Mouse (Mus musculus) embryo, embryonic 9.5 days (tissue): ENCODE data around the gene Ebf1.
A peak's percentile ranks its signal among the peaks of the same experiment; 100 is the strongest.

Experiments used
- DNase-seq: peaks from one replicate; pipeline ENCODE4 v3.0.0-alpha.2; 2017; ENCODE audit errors: extremely low spot score

The Ebf1 gene

GRCm38 (mm10) chr11:44777331-44778310 is 160.5 kb downstream of the Ebf1 start:
- no peak for DNase-seq

- no peak for DNase-seq
Measured at GRCm38 (mm10) chr11:44779030-44779429, 161.9 kb downstream of the Ebf1 start.

GRCm38 (mm10) chr11:44784255-44785029 is 167.3 kb downstream of the Ebf1 start:
- no peak for DNase-seq

GRCm38 (mm10) chr11:44785063-44785462 is 167.9 kb downstream of the Ebf1 start:
- DNase-seq = no peak

GRCm38 (mm10) chr11:44785479-44785878 is 168.4 kb downstream of the Ebf1 start:
- no peak for DNase-seq

GRCm38 (mm10) chr11:44788003-44788402 is 170.9 kb downstream of the Ebf1 start:
- DNase-seq = no peak

- no peak for DNase-seq
Measured at GRCm38 (mm10) chr11:44792816-44793215, 175.7 kb downstream of the Ebf1 start.

GRCm38 (mm10) chr11:44794883-44795282 is 177.8 kb downstream of the Ebf1 start:
- DNase-seq = no peak

GRCm38 (mm10) chr11:44795767-44796166 is 178.7 kb downstream of the Ebf1 start:
- DNase-seq = no peak

GRCm38 (mm10) chr11:44798270-44798669 is 181.2 kb downstream of the Ebf1 start:
- no peak for DNase-seq

- no peak for DNase-seq
Measured at GRCm38 (mm10) chr11:44804046-44804445, 186.9 kb downstream of the Ebf1 start.

GRCm38 (mm10) chr11:44806589-44806988 is 189.5 kb downstream of the Ebf1 start:
- DNase-seq = no peak

- no peak for DNase-seq
Measured at GRCm38 (mm10) chr11:44808855-44809546, 191.9 kb downstream of the Ebf1 start.

GRCm38 (mm10) chr11:44811007-44811406 is 193.9 kb downstream of the Ebf1 start:
- DNase-seq = no peak

- DNase-seq = no peak
Measured at GRCm38 (mm10) chr11:44812193-44812746, 195.2 kb downstream of the Ebf1 start.

- no peak for DNase-seq
Measured at GRCm38 (mm10) chr11:44813534-44813933, 196.4 kb downstream of the Ebf1 start.

- no peak for DNase-seq
Measured at GRCm38 (mm10) chr11:44814847-44815246, 197.7 kb downstream of the Ebf1 start.

- DNase-seq = no peak
Measured at GRCm38 (mm10) chr11:44815991-44816390, 198.9 kb downstream of the Ebf1 start.

GRCm38 (mm10) chr11:44822312-44822711 is 205.2 kb downstream of the Ebf1 start:
- DNase-seq = no peak

- peak; percentile 23 for DNase-seq
Measured at GRCm38 (mm10) chr11:44832227-44832939, 215.3 kb downstream of the Ebf1 start.

GRCm38 (mm10) chr11:44832940-44833254 is 215.8 kb downstream of the Ebf1 start:
- DNase-seq = no peak
